Mouse (Mus musculus): ENCODE results near the gene Fcrl5. TPM values are rescaled to one million over a fixed set of nuclear protein-coding genes. Genes with fewer than 3 reads are reported as not detected.

Gene Fcrl5
- polyA plus RNA-seq, 1 experiment from 2014 or later = not detected

DNA sequence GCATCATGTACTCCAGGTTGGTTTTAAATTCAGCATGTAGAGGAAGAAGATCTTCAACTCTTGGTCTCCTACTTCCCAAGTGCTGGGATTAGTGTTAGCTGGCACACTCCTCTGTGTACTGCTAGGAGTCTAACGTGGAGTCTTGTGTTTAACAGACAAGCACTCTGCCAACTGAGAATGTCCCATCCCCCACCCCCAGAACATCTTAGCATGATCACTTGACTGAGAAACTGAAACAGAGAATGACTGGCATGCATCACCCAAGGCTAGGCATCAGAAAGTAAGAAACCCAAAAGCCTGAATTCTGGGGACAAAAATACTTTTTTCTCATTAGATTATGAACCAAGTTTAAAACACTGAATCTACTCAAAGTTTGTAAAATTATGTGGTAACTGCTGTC is 86.3 kb downstream of the Fcrl5 start:
- Histone ChIP-seq H3K4me1 (peaks cover 14% of the 10 kb centered on the region), H3K36me3 (replicated peaks) (no peaks in the 10 kb centered on the region), H3K27ac (no peak overlapping the region), H3K27me3 (no peaks in the 10 kb centered on the region), H3K4me3 (replicated peaks) (no peak overlapping the region), H3K4me2 (no peak overlapping the region), H3K9me3 (no peaks in the 10 kb centered on the region), H3K9ac (no peak overlapping the region)
- WGBS = 55% methylated on average over 1 of the region's 1 CpGs
- no peak for ATAC-seq (ENCODE audit: low FRiP score)

DNA sequence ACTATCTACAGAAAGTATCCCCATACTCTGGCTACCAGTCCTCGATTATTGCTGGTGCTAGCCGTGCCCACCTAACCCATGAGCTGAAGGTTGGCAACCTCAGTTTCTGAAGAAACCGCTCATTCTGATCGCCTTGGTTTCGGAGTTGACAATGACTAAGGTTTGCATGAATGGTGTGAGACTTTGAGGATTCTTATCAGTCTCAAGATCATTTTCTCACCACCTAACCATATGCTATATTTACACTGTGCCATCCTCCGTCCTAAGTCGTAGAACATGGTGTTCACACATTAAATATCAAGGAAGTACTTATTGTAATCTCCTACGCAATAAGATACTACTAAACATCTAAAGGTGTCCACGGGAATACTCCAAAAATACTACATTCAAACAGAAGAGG is 88.1 kb downstream of the Fcrl5 start:
- Histone ChIP-seq H3K27ac (no peak overlapping the region), H3K4me1 (peaks cover 20% of the 10 kb centered on the region), H3K9me3 (no peaks in the 10 kb centered on the region), H3K36me3 (replicated peaks) (peaks cover 15% of the 10 kb centered on the region), H3K9ac (no peak overlapping the region), H3K27me3 (no peaks in the 10 kb centered on the region), H3K4me3 (replicated peaks) (no peak overlapping the region), H3K4me2 (no peak overlapping the region)
- no peak for ATAC-seq (ENCODE audit: low FRiP score)
- WGBS = 96% methylated on average over 9 of the region's 9 CpGs

DNA sequence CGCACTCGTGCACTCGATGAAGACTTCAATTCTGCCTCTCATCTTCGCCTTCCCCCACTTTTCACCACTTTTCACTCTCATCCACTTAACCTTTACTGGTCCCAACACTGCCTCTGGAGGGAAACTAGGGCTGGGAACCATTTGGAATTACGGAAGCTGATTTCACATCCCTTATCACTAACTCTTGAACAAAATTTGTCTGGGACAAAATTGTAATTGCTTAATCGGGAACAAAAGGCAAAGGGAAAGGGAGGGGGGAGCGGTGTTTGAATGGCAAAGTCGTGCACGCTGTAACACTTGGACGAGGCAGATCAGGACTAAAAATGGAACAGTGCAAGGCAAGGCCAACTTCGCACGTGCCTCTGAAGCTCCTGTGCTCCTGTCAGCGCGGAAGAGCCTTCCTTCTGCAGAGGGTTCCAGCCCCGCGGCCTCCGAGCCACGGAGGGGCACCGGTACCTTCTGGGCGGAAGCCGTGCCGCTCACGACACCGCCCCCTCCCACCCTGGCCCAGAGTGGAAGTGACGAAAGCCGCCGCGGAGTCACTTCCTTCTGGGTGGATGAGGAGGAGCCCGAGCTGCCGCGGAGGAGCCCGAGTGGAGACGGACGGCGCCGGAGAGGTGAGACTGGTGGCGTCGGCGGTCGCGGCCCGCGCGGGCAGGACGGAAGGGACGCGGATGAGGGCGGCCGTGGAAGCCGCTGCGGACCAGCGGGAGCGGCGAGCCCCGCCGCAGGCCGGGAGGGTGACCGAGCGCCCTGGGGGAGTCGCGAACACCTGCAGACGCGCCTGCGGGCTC is 89.7 kb downstream of the Fcrl5 start, which contains the start of gene Etv3:
Etv3 (plus strand) TSS at position 365 of the 794 bp plus-strand sequence.
- peaks cover 30% of the 10 kb centered on the region for H3K36me3 ChIP-seq (replicated peaks)
- H3K27ac ChIP-seq = peak within 1 kb of the TSS; percentile 78
- 5% methylated on average over 64 of the region's 64 CpGs for WGBS
- peak within 1 kb of the TSS; percentile 98 for H3K9ac ChIP-seq
- H3K4me3 ChIP-seq (replicated peaks) = peak within 1 kb of the TSS; percentile 98
- no peaks in the 10 kb centered on the region for H3K9me3 ChIP-seq
- H3K4me2 ChIP-seq = peak within 1 kb of the TSS; percentile 91
- peak; percentile 99 for ATAC-seq (ENCODE audit: low FRiP score)
- no peaks in the 10 kb centered on the region for H3K27me3 ChIP-seq
- H3K4me1 ChIP-seq = peaks cover 20% of the 10 kb centered on the region

DNA sequence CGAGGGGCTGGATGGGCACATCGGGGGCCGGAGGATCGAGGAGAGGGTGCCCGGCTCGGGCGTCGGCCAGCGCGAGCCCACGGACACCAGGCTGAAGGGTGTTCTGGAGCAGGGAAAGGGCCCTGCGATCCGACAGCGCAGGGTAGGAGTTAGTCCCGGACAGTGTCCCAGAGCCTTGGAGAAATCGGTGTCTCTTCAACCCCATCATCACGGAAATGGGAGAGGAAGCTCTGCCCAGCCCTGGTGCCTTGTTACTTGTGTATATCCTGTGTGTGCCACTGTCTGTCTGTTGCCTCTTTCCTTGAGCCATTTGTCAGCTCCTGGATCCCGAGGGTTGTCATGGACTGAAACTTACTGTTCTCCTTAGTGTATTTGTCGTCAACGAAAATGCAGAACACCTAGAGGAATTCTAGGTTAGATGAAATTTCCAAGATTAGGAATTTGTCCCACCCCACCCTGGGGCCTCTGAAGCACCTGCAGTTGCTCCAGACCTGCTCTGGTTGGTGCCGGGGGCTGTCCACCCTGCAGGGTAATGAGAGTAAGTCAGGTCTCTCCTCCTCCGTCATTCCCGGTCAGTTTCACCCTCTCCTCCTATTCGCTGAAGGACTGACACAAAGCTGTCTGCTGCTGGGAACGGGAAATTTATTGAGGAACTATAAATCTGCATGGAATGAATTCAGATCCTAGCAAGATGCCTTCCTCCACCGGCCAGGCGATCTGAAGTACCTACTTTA is 90.4 kb downstream of the Fcrl5 start:
- H3K27me3 ChIP-seq = no peaks in the 10 kb centered on the region
- H3K36me3 ChIP-seq (replicated peaks) = peaks cover 37% of the 10 kb centered on the region
- peak overlapping the region; percentile 91 for H3K4me2 ChIP-seq
- H3K27ac ChIP-seq = peak overlapping the region; percentile 78
- 8% methylated on average over 27 of the region's 27 CpGs for WGBS
- peak overlapping the region; percentile 98 for H3K4me3 ChIP-seq (replicated peaks)
- no peaks in the 10 kb centered on the region for H3K9me3 ChIP-seq
- H3K9ac ChIP-seq = peak overlapping the region; percentile 98
- ATAC-seq (ENCODE audit: low FRiP score) = peak; percentile 62
- peaks cover 20% of the 10 kb centered on the region for H3K4me1 ChIP-seq

DNA sequence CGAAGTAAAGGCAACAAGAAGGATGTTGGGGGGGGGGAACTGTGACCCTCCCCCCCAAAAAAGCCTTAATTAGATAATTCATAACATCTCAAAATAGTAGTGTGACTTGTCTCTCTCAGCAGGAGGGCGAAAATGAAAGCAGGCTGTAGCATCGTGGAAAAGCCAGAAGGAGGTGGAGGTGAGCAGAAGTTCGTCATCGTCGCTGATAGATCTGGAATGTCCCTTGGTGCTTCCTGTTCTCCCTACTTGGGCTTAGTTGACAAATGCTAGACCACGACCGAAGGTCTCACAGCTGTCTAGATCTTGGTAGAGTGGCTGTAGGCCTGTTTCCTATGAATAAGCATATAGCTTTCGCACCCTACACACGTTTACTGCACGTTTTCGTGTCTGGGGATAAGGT is 91.6 kb downstream of the Fcrl5 start:
- ATAC-seq (ENCODE audit: low FRiP score) = no peak
- Histone ChIP-seq H3K9ac (no peak overlapping the region), H3K36me3 (replicated peaks) (peaks cover 44% of the 10 kb centered on the region)

DNA sequence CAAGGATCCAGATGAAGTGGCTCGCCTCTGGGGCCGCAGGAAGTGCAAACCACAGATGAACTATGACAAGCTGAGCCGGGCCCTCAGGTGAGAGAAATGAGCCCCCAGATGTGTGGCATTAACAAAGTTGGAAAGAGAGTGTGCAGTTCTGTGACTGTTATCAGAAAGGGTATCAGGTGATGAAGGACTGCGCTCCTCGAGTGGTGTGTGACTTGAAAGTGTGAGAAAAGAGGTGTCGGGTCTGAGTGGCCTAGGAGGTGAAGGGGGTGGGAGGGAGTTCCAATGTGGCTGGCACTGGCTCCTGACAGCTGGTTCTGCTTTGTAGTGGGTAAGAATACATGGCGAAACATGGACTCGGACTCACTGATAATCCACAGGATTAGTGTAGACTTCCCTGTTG is 92.4 kb downstream of the Fcrl5 start:
- Histone ChIP-seq H3K27me3 (no peaks in the 10 kb centered on the region), H3K9me3 (no peaks in the 10 kb centered on the region), H3K4me2 (no peak overlapping the region), H3K36me3 (replicated peaks) (peaks cover 51% of the 10 kb centered on the region), H3K4me3 (replicated peaks) (no peak overlapping the region), H3K27ac (no peak overlapping the region), H3K9ac (no peak overlapping the region), H3K4me1 (peaks cover 20% of the 10 kb centered on the region)
- WGBS = 97% methylated on average over 8 of the region's 8 CpGs
- ATAC-seq (ENCODE audit: low FRiP score) = no peak

More for the DNA sequence above, 91.6 kb downstream of the Fcrl5 start:
- Histone ChIP-seq H3K4me1 (peaks cover 20% of the 10 kb centered on the region), H3K4me2 (no peak overlapping the region), H3K27me3 (no peaks in the 10 kb centered on the region), H3K9me3 (no peaks in the 10 kb centered on the region), H3K27ac (no peak overlapping the region), H3K4me3 (replicated peaks) (no peak overlapping the region)
- 93% methylated on average over 12 of the region's 12 CpGs for WGBS

DNA sequence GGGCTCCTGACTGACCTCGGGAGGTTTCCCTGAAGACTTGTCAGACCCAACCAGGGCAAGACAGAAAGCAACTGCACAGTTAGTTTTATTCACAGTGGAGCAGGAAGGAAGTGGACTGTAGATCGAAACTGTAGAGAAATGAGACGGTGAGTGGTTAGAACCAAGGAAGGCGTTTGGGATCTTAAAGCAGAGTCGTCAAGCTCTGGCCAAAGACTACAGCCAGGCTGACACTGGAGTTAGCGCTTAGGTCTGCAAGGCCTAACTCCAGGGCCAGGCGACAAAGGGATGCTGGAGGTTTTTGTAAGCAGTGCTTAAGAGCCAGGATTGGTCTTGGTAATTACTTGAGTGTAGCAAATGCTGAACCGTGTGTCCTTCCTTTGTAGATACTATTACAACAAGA is 93.3 kb downstream of the Fcrl5 start:
- WGBS = 91% methylated on average over 8 of the region's 8 CpGs
- Histone ChIP-seq H3K36me3 (replicated peaks) (peaks cover 59% of the 10 kb centered on the region), H3K9me3 (no peaks in the 10 kb centered on the region)

DNA sequence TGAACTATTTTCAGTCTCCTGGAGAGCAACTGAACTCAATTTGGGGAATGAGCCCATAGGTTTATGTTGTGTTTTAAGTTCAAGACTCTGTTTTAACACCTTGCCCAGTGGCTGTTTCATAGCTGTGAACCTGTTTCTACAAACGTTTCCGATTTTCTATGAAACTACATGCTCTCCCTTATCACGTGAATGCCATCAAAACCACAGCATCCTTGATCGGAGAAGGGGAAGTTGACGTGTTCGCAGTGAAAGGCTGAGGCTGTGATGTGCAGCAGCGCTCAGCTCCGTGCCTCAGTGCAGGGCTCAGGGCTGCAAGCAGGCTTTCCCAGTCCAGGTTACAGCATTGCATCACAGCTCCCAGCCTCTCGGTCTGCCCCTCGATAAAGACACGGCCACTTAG is 94.0 kb downstream of the Fcrl5 start:
- H3K27ac ChIP-seq = no peak overlapping the region
- no peak overlapping the region for H3K9ac ChIP-seq
- peaks cover 67% of the 10 kb centered on the region for H3K36me3 ChIP-seq (replicated peaks)
- H3K4me3 ChIP-seq (replicated peaks) = no peak overlapping the region
- no peaks in the 10 kb centered on the region for H3K27me3 ChIP-seq
- no peaks in the 10 kb centered on the region for H3K9me3 ChIP-seq
- ATAC-seq (ENCODE audit: low FRiP score) = no peak
- peaks cover 20% of the 10 kb centered on the region for H3K4me1 ChIP-seq
- 92% methylated on average over 11 of the region's 11 CpGs for whole genome bisulfite sequencing
- no peak overlapping the region for H3K4me2 ChIP-seq

More for the DNA sequence above, 93.3 kb downstream of the Fcrl5 start:
- no peaks in the 10 kb centered on the region for H3K27me3 ChIP-seq
- no peak for ATAC-seq (ENCODE audit: low FRiP score)
- no peak overlapping the region for H3K9ac ChIP-seq
- H3K27ac ChIP-seq = no peak overlapping the region
- H3K4me3 ChIP-seq (replicated peaks) = no peak overlapping the region
- H3K4me2 ChIP-seq = no peak overlapping the region
- peaks cover 20% of the 10 kb centered on the region for H3K4me1 ChIP-seq

DNA sequence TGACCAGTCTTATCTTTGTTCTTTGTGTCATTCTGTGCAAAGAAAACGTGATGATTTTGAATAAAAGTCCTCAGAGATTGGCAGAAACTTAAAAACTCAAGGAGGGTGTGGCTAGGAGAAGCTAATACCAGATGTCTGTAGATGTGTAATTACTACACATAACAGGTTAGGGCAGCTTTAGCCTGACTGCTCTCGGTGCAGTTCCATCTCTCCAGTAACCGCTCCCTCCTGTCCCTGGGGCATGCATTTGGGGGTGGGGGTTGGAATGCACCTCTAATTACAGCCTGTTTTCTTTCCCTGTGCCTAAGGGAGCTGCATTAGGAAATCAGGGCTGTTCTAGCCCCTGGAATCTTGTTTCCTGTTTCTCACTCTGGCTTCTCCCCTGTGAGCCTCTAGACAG is 94.7 kb downstream of the Fcrl5 start:
- Histone ChIP-seq H3K36me3 (replicated peaks) (peaks cover 73% of the 10 kb centered on the region), H3K27ac (no peak overlapping the region), H3K4me2 (no peak overlapping the region), H3K9me3 (no peaks in the 10 kb centered on the region), H3K27me3 (no peaks in the 10 kb centered on the region), H3K4me3 (replicated peaks) (no peak overlapping the region), H3K9ac (no peak overlapping the region), H3K4me1 (peaks cover 15% of the 10 kb centered on the region)
- ATAC-seq (ENCODE audit: low FRiP score) = no peak
- WGBS = 90% methylated on average over 3 of the region's 3 CpGs

DNA sequence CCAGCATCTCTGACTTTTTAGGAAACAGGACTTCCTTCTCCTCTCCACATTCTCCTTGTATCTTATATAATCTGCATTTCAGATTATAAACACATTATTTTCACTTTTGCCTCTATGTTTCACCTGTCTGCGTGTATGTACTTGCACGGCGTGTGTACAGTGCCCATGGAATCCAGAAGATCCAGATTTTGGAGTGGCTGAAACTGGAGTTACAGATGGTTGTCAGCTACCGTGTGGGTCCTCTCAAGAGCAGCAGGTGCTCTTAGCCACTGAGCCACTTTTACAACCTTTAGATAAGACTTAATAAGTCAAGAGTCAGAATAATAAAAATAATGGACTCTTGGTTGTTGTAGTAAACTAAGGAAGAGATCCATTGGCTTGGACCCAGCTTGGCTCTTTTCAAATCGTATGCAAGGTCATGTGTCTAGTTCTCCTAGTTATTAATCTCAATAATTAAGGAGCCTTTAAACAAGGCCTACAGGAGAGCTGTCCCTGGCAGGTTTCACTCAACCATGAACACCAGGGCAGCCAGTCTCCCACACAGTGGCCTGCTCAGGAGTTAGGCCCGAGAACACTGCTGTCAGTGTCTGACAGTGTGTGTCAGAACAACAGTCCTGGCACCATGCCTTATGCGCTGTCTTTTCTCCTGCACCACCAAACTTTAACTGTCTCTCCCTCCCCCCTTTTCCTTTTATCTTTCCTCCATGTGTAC is 98.2 kb downstream of the Fcrl5 start:
- Histone ChIP-seq H3K4me3 (replicated peaks) (no peak overlapping the region), H3K4me2 (no peak overlapping the region), H3K9ac (no peak overlapping the region), H3K27ac (no peak overlapping the region), H3K9me3 (no peaks in the 10 kb centered on the region), H3K4me1 (no peaks in the 10 kb centered on the region), H3K36me3 (replicated peaks) (peaks cover 93% of the 10 kb centered on the region), H3K27me3 (no peaks in the 10 kb centered on the region)
- ATAC-seq (ENCODE audit: low FRiP score) = no peak
- WGBS = 95% methylated on average over 7 of the region's 7 CpGs

DNA sequence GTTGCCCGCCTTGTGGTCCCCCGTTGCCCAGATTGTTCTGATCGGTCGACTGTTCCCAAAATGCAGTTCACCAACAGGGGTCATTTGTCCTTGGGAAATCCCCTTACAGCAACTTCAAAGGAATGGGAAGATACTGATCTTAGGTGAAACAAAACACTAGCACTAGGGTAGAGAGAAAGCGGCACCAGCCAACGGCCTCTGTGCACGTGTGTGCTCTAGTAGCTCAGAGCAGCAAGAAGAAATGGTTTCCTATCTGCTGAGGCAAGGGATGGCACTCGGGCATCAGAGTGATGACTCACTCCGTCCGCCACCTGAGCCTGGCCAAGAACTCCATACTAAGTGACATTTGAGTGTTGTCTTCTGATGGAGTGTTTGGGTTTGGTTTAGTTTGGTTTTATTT is 102.5 kb downstream of the Fcrl5 start:
- H3K4me3 ChIP-seq (replicated peaks) = no peak overlapping the region
- H3K9me3 ChIP-seq = no peaks in the 10 kb centered on the region
- no peak overlapping the region for H3K27ac ChIP-seq
- no peak for ATAC-seq (ENCODE audit: low FRiP score)
- H3K36me3 ChIP-seq (replicated peaks) = peaks cover 65% of the 10 kb centered on the region
- H3K9ac ChIP-seq = no peak overlapping the region
- no peaks in the 10 kb centered on the region for H3K27me3 ChIP-seq
- 92% methylated on average over 10 of the region's 10 CpGs for WGBS
- no peak overlapping the region for H3K4me2 ChIP-seq
- peaks cover 24% of the 10 kb centered on the region for H3K4me1 ChIP-seq

DNA sequence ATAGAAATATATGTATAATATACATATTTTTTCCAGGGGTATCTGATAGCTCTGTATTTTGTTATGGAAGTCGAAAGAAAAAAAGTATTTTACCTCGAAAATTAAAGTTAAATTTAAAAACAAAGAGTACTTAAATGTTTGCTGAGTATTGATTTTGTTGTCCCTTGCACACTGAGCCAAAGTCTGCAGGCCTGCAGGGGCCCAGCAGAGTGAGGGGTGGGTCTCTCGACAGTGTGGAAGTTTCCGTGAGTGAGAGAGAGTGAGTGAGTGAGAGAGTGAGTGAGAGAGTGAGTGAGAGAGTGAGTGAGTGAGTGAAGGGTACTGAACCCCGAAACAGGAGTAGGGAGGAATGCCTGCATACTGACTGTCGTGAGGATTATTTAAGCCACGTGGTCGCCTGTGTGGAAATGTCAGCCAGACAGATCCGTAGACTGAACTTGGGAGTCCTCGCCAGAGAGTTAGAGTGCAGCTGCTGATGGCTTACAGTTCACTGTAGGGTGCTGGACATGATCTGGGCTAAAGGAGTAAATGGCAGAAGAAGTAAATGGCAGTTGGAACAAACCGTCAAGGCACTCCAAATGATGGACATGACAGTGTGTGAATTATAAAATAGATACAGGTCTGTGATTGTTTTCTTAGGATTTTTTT is 104.6 kb downstream of the Fcrl5 start:
- H3K27ac ChIP-seq = no peak overlapping the region
- no peak overlapping the region for H3K4me2 ChIP-seq
- no peaks in the 10 kb centered on the region for H3K9me3 ChIP-seq
- peaks cover 26% of the 10 kb centered on the region for H3K4me1 ChIP-seq
- ATAC-seq (ENCODE audit: low FRiP score) = no peak
- no peak overlapping the region for H3K4me3 ChIP-seq (replicated peaks)
- peaks cover 43% of the 10 kb centered on the region for H3K36me3 ChIP-seq (replicated peaks)
- no peak overlapping the region for H3K9ac ChIP-seq
- H3K27me3 ChIP-seq = no peaks in the 10 kb centered on the region
- WGBS = 74% methylated on average over 11 of the region's 11 CpGs

Measured in forebrain, embryonic 12.5 days (tissue).